Mouse (Mus musculus) mouse trophoblast stem cell (cell line): ENCODE results near the gene Ssu72.
"Not testable (repeated sequence)": the region's sequence is repeated elsewhere in the genome, so short reads cannot be mapped to it uniquely, and the experiment has no call there.

Source experiments
- in situ Hi-C, 2 experiments: fragments of 300-500 bp; cut with MseI, MboI; formaldehyde crosslinking; loops; 2 replicates in 1 of 2; 3 replicates in 1 of 2; pipeline ENCODE4 v1.15.1; 2025

Gene Ssu72

GRCm38 (mm10) chr4:155700425-155700824, 4.2 kb upstream of the Ssu72 start:
- in situ Hi-C loops, result no loop called here

GRCm38 (mm10) chr4:155703425-155703929, 1.1 kb upstream of the Ssu72 start:
- in situ Hi-C loops, result no loop called here

GRCm38 (mm10) chr4:155705592-155705929, 961 bp downstream of the Ssu72 start:
- in situ Hi-C loops, result no loop called here

GRCm38 (mm10) chr4:155708582-155708981, 4.0 kb downstream of the Ssu72 start:
- in situ Hi-C loops, result no loop called here

GRCm38 (mm10) chr4:155708988-155709387, 4.4 kb downstream of the Ssu72 start:
- in situ Hi-C loops, result no loop called here

- in situ Hi-C loops, result no loop called here
Measured at GRCm38 (mm10) chr4:155710521-155711252, 6.1 kb downstream of the Ssu72 start.

GRCm38 (mm10) chr4:155721668-155722083, 17.1 kb downstream of the Ssu72 start:
- in situ Hi-C loops, result no loop called here

- in situ Hi-C loops, result no loop called here
Measured at GRCm38 (mm10) chr4:155727993-155728392, 23.4 kb downstream of the Ssu72 start.

GRCm38 (mm10) chr4:155733267-155733666, 28.7 kb downstream of the Ssu72 start:
- in situ Hi-C loops, result no loop called here

GRCm38 (mm10) chr4:155734350-155734941, 29.8 kb downstream of the Ssu72 start, which contains the start of gene Tmem240:
Gene Tmem240, plus strand, starts transcription at chr4:155734800.
- in situ Hi-C loops, result no loop called here

GRCm38 (mm10) chr4:155734951-155735702, 30.5 kb downstream of the Ssu72 start:
- in situ Hi-C loops, result no loop called here

- in situ Hi-C loops, result no loop called here
Measured at GRCm38 (mm10) chr4:155735788-155736187, 31.2 kb downstream of the Ssu72 start.

GRCm38 (mm10) chr4:155736421-155736820, 31.8 kb downstream of the Ssu72 start:
- in situ Hi-C loops, result no loop called here

- in situ Hi-C loops, result no loop called here
Measured at GRCm38 (mm10) chr4:155738262-155738661, 33.7 kb downstream of the Ssu72 start.

GRCm38 (mm10) chr4:155739152-155739551, 34.6 kb downstream of the Ssu72 start:
- in situ Hi-C loops, result no loop called here

- in situ Hi-C loops, result no loop called here
Measured at GRCm38 (mm10) chr4:155739741-155740636, 35.4 kb downstream of the Ssu72 start.

- in situ Hi-C loops, result not testable (repeated sequence)
Measured at GRCm38 (mm10) chr4:155740681-155741080, 36.1 kb downstream of the Ssu72 start.

GRCm38 (mm10) chr4:155742684-155743083, 38.1 kb downstream of the Ssu72 start:
- in situ Hi-C loops, result no loop called here

GRCm38 (mm10) chr4:155744474-155744873, 39.9 kb downstream of the Ssu72 start:
- in situ Hi-C loops, result no loop called here

GRCm38 (mm10) chr4:155745136-155745535, 40.5 kb downstream of the Ssu72 start:
- in situ Hi-C loops, result no loop called here

GRCm38 (mm10) chr4:155746036-155746548, 41.5 kb downstream of the Ssu72 start:
- in situ Hi-C loops, result no loop called here
